Mouse (Mus musculus): ENCODE measurements around the gene Cfap65. TPM values are rescaled to one million over a fixed set of nuclear protein-coding genes. Genes with fewer than 3 reads are reported as not detected.

Cfap65 gene
- polyA plus RNA-seq, 2 experiments: under 0.01 TPM; not detected in 1

- DNase-seq (ENCODE audit: low read depth in 3 of 3, low spot score in 3 of 3): peak in 1 of 3 experiments; percentile 7
Observed at GRCm38 (mm10) chr1:74961722-74962121, 26.3 kb upstream of the Cfap65 start.

GRCm38 (mm10) chr1:74960059-74960458 is 24.7 kb upstream of the Cfap65 start:
- no peak for TF ChIP-seq CTCF (IDR thresholded peaks at IDR 0.05; ENCODE audit: low read depth)
- no peak overlapping the region for H3K4me3 ChIP-seq (ENCODE audit: insufficient read depth in 1 of 2, low read depth in 2 of 2, low read length in 2 of 2)
- no peak overlapping the region for H3K27ac ChIP-seq
- no peak overlapping the region for H3K9ac ChIP-seq (replicated peaks)
- H3K4me1 ChIP-seq (replicated peaks; ENCODE audit: control insufficient read depth in 2 of 2, insufficient read depth in 2 of 2, low read length in 1 of 2): peaks cover 0 to 8% of the 10 kb centered on the region in 2 experiments; a peak in 2 of 4 replicates
- H3K4me2 ChIP-seq (ENCODE audit: low read depth): no peak overlapping the region
- no peaks in the 10 kb centered on the region for H3K36me3 ChIP-seq (replicated peaks; ENCODE audit: control insufficient read depth, insufficient read depth, low read depth)
- DNase-seq (ENCODE audit: low read depth in 3 of 3, low spot score in 3 of 3): no peak
- no peaks in the 10 kb centered on the region for H3K27me3 ChIP-seq (ENCODE audit: control insufficient read depth, insufficient read depth, low read length)
- no peak for ATAC-seq (ENCODE audit: insufficient read depth)
- no peaks in the 10 kb centered on the region for H3K9me3 ChIP-seq (ENCODE audit: control insufficient read depth, low read length)
- 61% methylated on average over 7 of the region's 7 CpGs for WGBS (ENCODE audit: insufficient replicate concordance)

More at GRCm38 (mm10) chr1:74961722-74962121, 26.3 kb upstream of the Cfap65 start:
- Histone ChIP-seq H3K4me2 (ENCODE audit: low read depth) (no peak overlapping the region), H3K4me3 (ENCODE audit: insufficient read depth in 1 of 2, low read depth in 2 of 2, low read length in 2 of 2) (no peak overlapping the region), H3K9ac (replicated peaks) (no peak overlapping the region), H3K27me3 (ENCODE audit: control insufficient read depth, insufficient read depth, low read length) (no peaks in the 10 kb centered on the region), H3K9me3 (ENCODE audit: control insufficient read depth, low read length) (no peaks in the 10 kb centered on the region), H3K27ac (peak overlapping the region; percentile 44; the same call in 1 of the 2 replicates), H3K4me1 (replicated peaks; ENCODE audit: control insufficient read depth in 2 of 2, insufficient read depth in 2 of 2, low read length in 1 of 2) (peaks cover 0 to 8% of the 10 kb centered on the region in 2 experiments; a peak in 2 of 4 replicates), H3K36me3 (replicated peaks; ENCODE audit: control insufficient read depth, insufficient read depth, low read depth) (no peaks in the 10 kb centered on the region)
- ATAC-seq (ENCODE audit: insufficient read depth): peak; percentile 45; the same call in 1 of the 2 replicates
- 58% methylated on average over 7 of the region's 7 CpGs for whole genome bisulfite sequencing (ENCODE audit: insufficient replicate concordance)
- no peak for TF ChIP-seq CTCF (IDR thresholded peaks at IDR 0.05; ENCODE audit: low read depth)
- no peak for TF ChIP-seq EP300 (IDR thresholded peaks at IDR 0.05; ENCODE audit: low read depth)

GRCm38 (mm10) chr1:74951556-74952210 is 16.3 kb upstream of the Cfap65 start, which contains the start of gene Ihh:
Gene Ihh (minus strand): TSS chr1:74951672.
- no peaks in the 10 kb centered on the region for H3K9me3 ChIP-seq (ENCODE audit: control insufficient read depth, low read length)
- no peak within 1 kb of the TSS for H3K27ac ChIP-seq
- no peaks in the 10 kb centered on the region for H3K36me3 ChIP-seq (replicated peaks; ENCODE audit: control insufficient read depth, insufficient read depth, low read depth)
- peak within 1 kb of the TSS; percentile 38 for H3K4me2 ChIP-seq (ENCODE audit: low read depth)
- H3K27me3 ChIP-seq (ENCODE audit: control insufficient read depth, insufficient read depth, low read length): peaks cover 64% of the 10 kb centered on the region
- DNase-seq (ENCODE audit: low read depth in 3 of 3, low spot score in 3 of 3) (no peak), ATAC-seq (ENCODE audit: insufficient read depth) (peak; percentile 72)
- peak within 1 kb of the TSS; percentile 46 to 50 for H3K4me3 ChIP-seq (ENCODE audit: insufficient read depth in 1 of 2, low read depth in 2 of 2, low read length in 2 of 2)
- no peaks in the 10 kb centered on the region for H3K4me1 ChIP-seq (replicated peaks; ENCODE audit: control insufficient read depth in 2 of 2, insufficient read depth in 2 of 2, low read length in 1 of 2)
- TF ChIP-seq CTCF (IDR thresholded peaks at IDR 0.05; ENCODE audit: low read depth) (no peak), EP300 (IDR thresholded peaks at IDR 0.05; ENCODE audit: low read depth) (no peak)
- WGBS (ENCODE audit: insufficient replicate concordance): 3% methylated on average over 51 of the region's 55 CpGs
- no peak within 1 kb of the TSS for H3K9ac ChIP-seq (replicated peaks)

- Histone ChIP-seq H3K27ac (no peak overlapping the region), H3K27me3 (ENCODE audit: control insufficient read depth, insufficient read depth, low read length) (peaks cover 64% of the 10 kb centered on the region), H3K4me3 (ENCODE audit: insufficient read depth in 1 of 2, low read depth in 2 of 2, low read length in 2 of 2) (peak overlapping the region; percentile 46 to 50), H3K4me2 (ENCODE audit: low read depth) (peak overlapping the region; percentile 38), H3K4me1 (replicated peaks; ENCODE audit: control insufficient read depth in 2 of 2, insufficient read depth in 2 of 2, low read length in 1 of 2) (no peaks in the 10 kb centered on the region), H3K36me3 (replicated peaks; ENCODE audit: control insufficient read depth, insufficient read depth, low read depth) (no peaks in the 10 kb centered on the region), H3K9ac (replicated peaks) (no peak overlapping the region), H3K9me3 (ENCODE audit: control insufficient read depth, low read length) (no peaks in the 10 kb centered on the region)
- no peak for TF ChIP-seq CTCF (IDR thresholded peaks at IDR 0.05; ENCODE audit: low read depth)
- no peak for TF ChIP-seq EP300 (IDR thresholded peaks at IDR 0.05; ENCODE audit: low read depth)
- peak; percentile 19; the same call in 1 of the 2 replicates for ATAC-seq (ENCODE audit: insufficient read depth)
- no peak for DNase-seq (ENCODE audit: low read depth in 3 of 3, low spot score in 3 of 3)
- WGBS (ENCODE audit: insufficient replicate concordance): 2% methylated on average over 84 of the region's 84 CpGs
Observed at GRCm38 (mm10) chr1:74950576-74951490, 15.4 kb upstream of the Cfap65 start.

- peak overlapping the region; percentile 38 for H3K4me2 ChIP-seq (ENCODE audit: low read depth)
- H3K9me3 ChIP-seq (ENCODE audit: control insufficient read depth, low read length): no peaks in the 10 kb centered on the region
- H3K4me1 ChIP-seq (replicated peaks; ENCODE audit: control insufficient read depth in 2 of 2, insufficient read depth in 2 of 2, low read length in 1 of 2): no peaks in the 10 kb centered on the region
- peaks cover 64% of the 10 kb centered on the region for H3K27me3 ChIP-seq (ENCODE audit: control insufficient read depth, insufficient read depth, low read length)
- peak overlapping the region; percentile 46 to 50 for H3K4me3 ChIP-seq (ENCODE audit: insufficient read depth in 1 of 2, low read depth in 2 of 2, low read length in 2 of 2)
- 1% methylated on average over 16 of the region's 16 CpGs for WGBS (ENCODE audit: insufficient replicate concordance)
- no peaks in the 10 kb centered on the region for H3K36me3 ChIP-seq (replicated peaks; ENCODE audit: control insufficient read depth, insufficient read depth, low read depth)
- H3K9ac ChIP-seq (replicated peaks): no peak overlapping the region
- no peak for ATAC-seq (ENCODE audit: insufficient read depth)
- H3K27ac ChIP-seq: no peak overlapping the region
- DNase-seq (ENCODE audit: low read depth in 3 of 3, low spot score in 3 of 3): no peak
- TF ChIP-seq EP300 (IDR thresholded peaks at IDR 0.05; ENCODE audit: low read depth): no peak
- TF ChIP-seq CTCF (IDR thresholded peaks at IDR 0.05; ENCODE audit: low read depth): no peak
Observed at GRCm38 (mm10) chr1:74950066-74950465, 14.7 kb upstream of the Cfap65 start.

All from liver, embryonic 14.5 days (tissue).